Mouse (Mus musculus) lung, postnatal 0 days (tissue): ENCODE measurements at regions not wholly inside any gene's neighbourhood (a gene's known extent, or its start where the extent isn't known, plus 50 kb on each side); places are given as distances from the start of the nearest gene placed in this dataset.

Experiments used
- CTCF ChIP-seq: IDR thresholded peaks from 2 replicates; pipeline ENCODE4 v1.5.1; 2016; ENCODE audit warnings: antibody characterized with exemption, mild to moderate bottlenecking
- EP300 ChIP-seq: IDR thresholded peaks from 2 replicates; pipeline ENCODE4 v1.6.1; 2016; ENCODE audit warnings: antibody characterized with exemption, mild to moderate bottlenecking, control low read depth

- TF ChIP-seq EP300 (no peak), CTCF (no peak)
These were observed 92.3 kb downstream of the Prl2c2 start for GRCm38 (mm10) chr13:12912902-12913301.
